In genomic region chr19:5554212-5554611, GRCm38 (mm10) we compare ENCODE assay signal across 18 mouse cellular contexts. TPM values are rescaled to one million over a fixed set of nuclear protein-coding genes. Genes with fewer than 3 reads are reported as not detected.
DNase-seq lines count a peak whose midpoint lies in the region; ATAC-seq and TF ChIP-seq lines count a peak whose summit lies in the region.
"Had no signal": no experiment of that assay in that cellular context is flagged by ENCODE, and none has a peak within 500 bp of the region (broad histone marks: within the 10 kb centered on the region; RNA-seq: fewer than 3 reads in every experiment).

No protein-coding gene starts in this region.

- H3K4me3 ChIP-seq in ES-E14 (ENCODE audit: insufficient read depth in 1 of 2, low read depth in 1 of 2, low read length in 2 of 2, poor library complexity in 1 of 2, severe bottlenecking in 1 of 2), result peak overlapping the region; percentile 43 to 46; a peak in 2 of 4 replicates
- H3K4me3 ChIP-seq: forebrain, embryonic 12.5 days; liver, embryonic 12.5 days had no signal

- peaks cover 2% of the 10 kb centered on the region; the same call in 1 of the 2 replicates for H3K36me3 ChIP-seq in ES-E14 (ENCODE audit: control insufficient read depth, insufficient read depth, low read length, poor library complexity, severe bottlenecking)
- H3K36me3 ChIP-seq: forebrain, embryonic 12.5 days; liver, embryonic 12.5 days had no signal

- no peak for DNase-seq in ES-E14 (ENCODE audit: low read depth, low spot score)
- peak; percentile 77 for DNase-seq in kidney, adult 18-20 months
- peak; percentile 87 to 88 for DNase-seq in kidney, postnatal 36 days
- peak; percentile 76 for DNase-seq in lung, postnatal 36 days
- DNase-seq in adrenal gland, adult 8-10 months, result no peak
- no peak for DNase-seq in spleen, postnatal 36 days (ENCODE audit: low spot score in 2 of 2)
- DNase-seq: adrenal gland, adult 2 months; cerebellum, postnatal 14 days; thymus, postnatal 25 days had no signal

- H3K9ac ChIP-seq in ES-E14 (ENCODE audit: insufficient read depth, low read depth, low read length, poor library complexity, severe bottlenecking), result peak overlapping the region; percentile 4; the same call in 1 of the 2 replicates
- H3K9ac ChIP-seq: forebrain, embryonic 12.5 days; liver, embryonic 12.5 days had no signal

- H3K4me1 ChIP-seq in ES-E14 (ENCODE audit: control insufficient read depth in 2 of 2, insufficient read depth in 2 of 2, low read length in 2 of 2, poor library complexity in 1 of 2), result peaks cover 6 to 19% of the 10 kb centered on the region in 2 experiments
- H3K4me1 ChIP-seq: forebrain, embryonic 12.5 days had no signal

- H3K9me3 ChIP-seq in ES-E14 (ENCODE audit: control insufficient read depth, insufficient read depth, low read depth, low read length), result no peaks in the 10 kb centered on the region
- H3K9me3 ChIP-seq: forebrain, embryonic 12.5 days; liver, embryonic 12.5 days had no signal

- in situ Hi-C loops in ES-E14 (cut with MboI; ENCODE audit: low sequenced_read_pairs in 2 of 2, unreplicated experiment in 2 of 2), result no loop called here

- H3K27ac ChIP-seq in ES-E14 (ENCODE audit: insufficient read depth, low read depth, low read length, poor library complexity, severe bottlenecking), result no peak overlapping the region
- H3K27ac ChIP-seq: forebrain, embryonic 12.5 days; liver, embryonic 12.5 days had no signal

- no peak for ATAC-seq in megakaryocyte progenitor cell, adult 5-6 weeks (replicated peaks; ENCODE audit: poor library complexity)
- no peak for ATAC-seq in CD4-positive, CD25-positive, alpha-beta regulatory T cell, adult 4 months
- ATAC-seq: liver, embryonic 12.5 days had no signal

TF ChIP-seq in ES-E14, 5 proteins besides CTCF, POLR2A, EP300 and RAD21:
- TF ChIP-seq HCFC1 (IDR thresholded peaks at IDR 0.05; ENCODE audit: borderline replicate concordance, insufficient read depth, low read length) (no peak), CHD2 (IDR thresholded peaks at IDR 0.05; ENCODE audit: low read depth, low read length) (no peak), MAFK (IDR thresholded peaks at IDR 0.05; ENCODE audit: insufficient read depth, low read depth, low read length) (no peak), ZNF384 (IDR thresholded peaks at IDR 0.05; ENCODE audit: low read depth, low read length) (no peak), ZC3H11A (IDR thresholded peaks at IDR 0.05; ENCODE audit: borderline replicate concordance, low read depth, low read length) (no peak)

RNA-seq across cellular contexts. Expression of gene Ovol1, which starts 6.2 kb away (rescaled TPM):
- 0.58 and 1.1 TPM in 2 replicates for total RNA-seq in ES-E14 (2012; rRNA removed)
- total RNA-seq in adrenal gland, adult 8-10 months (2022), result not detected
- not detected in 2 replicates for total RNA-seq in megakaryocyte progenitor cell, adult 5-6 weeks (2015)
- not detected in 2 replicates for total RNA-seq in megakaryocyte progenitor cell, adult 5-6 weeks (2017)
- not detected for polyA plus RNA-seq in CD4-positive, CD25-positive, alpha-beta regulatory T cell, adult 4 months (2017; shearing (Covaris generic))
- total RNA-seq: adrenal gland, adult 2 months; hematopoietic stem cell, adult 5-6 weeks; left cerebral cortex, postnatal 10 days had no signal
- polyA plus RNA-seq: adrenal gland, adult 2 months; liver, embryonic 12.5 days had no signal

RNA-seq across cellular contexts. Expression of gene Ap5b1, which starts 13.6 kb away (rescaled TPM):
- 6.4 and 9.5 TPM in 2 replicates for total RNA-seq in ES-E14 (2012; rRNA removed)
- total RNA-seq in adrenal gland, adult 8-10 months (2022), result 10 to 100 TPM; 10.8 to 15.7 (median 13.1) TPM
- 8.9 and 10.5 TPM in 2 replicates for total RNA-seq in megakaryocyte progenitor cell, adult 5-6 weeks (2015)
- 7.4 and 9.6 TPM in 2 replicates for total RNA-seq in megakaryocyte progenitor cell, adult 5-6 weeks (2017)
- polyA plus RNA-seq in CD4-positive, CD25-positive, alpha-beta regulatory T cell, adult 4 months (2017; shearing (Covaris generic)), result 1 to 10 TPM; 3.8 to 7.4 TPM

RNA-seq across cellular contexts. Expression of gene Snx32, which starts 43.9 kb away (rescaled TPM):
- 3.3 and 5.0 TPM in 2 replicates for total RNA-seq in ES-E14 (2012; rRNA removed)
- total RNA-seq in adrenal gland, adult 8-10 months (2022), result 10 to 100 TPM; 13.4 to 35.0 (median 23.9) TPM
- total RNA-seq in megakaryocyte progenitor cell, adult 5-6 weeks (2015), result 0.73 and 2.8 TPM in 2 replicates
- total RNA-seq in megakaryocyte progenitor cell, adult 5-6 weeks (2017), result 1.7 and 1.9 TPM in 2 replicates
- polyA plus RNA-seq in CD4-positive, CD25-positive, alpha-beta regulatory T cell, adult 4 months (2017; shearing (Covaris generic)), result 10 to 100 TPM; 20.2 to 23.6 TPM

RNA-seq across cellular contexts. Expression of gene Rnaseh2c, which starts 47.5 kb away (rescaled TPM):
- 87.9 and 99.5 TPM in 2 replicates for total RNA-seq in ES-E14 (2012; rRNA removed)
- total RNA-seq in adrenal gland, adult 8-10 months (2022), result 100 to 1,000 TPM; 123 to 156 (median 130) TPM
- total RNA-seq in megakaryocyte progenitor cell, adult 5-6 weeks (2015), result 80.3 and 150 TPM in 2 replicates
- 83.2 and 112 TPM in 2 replicates for total RNA-seq in megakaryocyte progenitor cell, adult 5-6 weeks (2017)
- 100 to 1,000 TPM in 1 of 2 experiments, 10 to 100 TPM in 1; 55.0 to 102 TPM for polyA plus RNA-seq in CD4-positive, CD25-positive, alpha-beta regulatory T cell, adult 4 months (2017; shearing (Covaris generic))

RNA-seq across cellular contexts. Expression of gene 1700020D05Rik, which starts 50.6 kb away (rescaled TPM):
- 1.7 and 1.8 TPM in 2 replicates for total RNA-seq in ES-E14 (2012; rRNA removed)
- 10 to 100 TPM in 1 of 4 experiments, 1 to 10 TPM in 3; 2.2 to 10.4 (median 5.4) TPM for total RNA-seq in adrenal gland, adult 8-10 months (2022)
- total RNA-seq in megakaryocyte progenitor cell, adult 5-6 weeks (2015), result 0.66 and 1.7 TPM in 2 replicates
- total RNA-seq in megakaryocyte progenitor cell, adult 5-6 weeks (2017), result 1.5 TPM in 1 of 2 replicates, not detected in the other
- not detected for polyA plus RNA-seq in CD4-positive, CD25-positive, alpha-beta regulatory T cell, adult 4 months (2017; shearing (Covaris generic))
- polyA plus RNA-seq: embryonic facial prominence, embryonic 11.5 days; heart, embryonic 11.5 days; liver, embryonic 12.5 days; midbrain, embryonic 11.5 days had no signal

Comparison
In these comparisons a context has a peak if more than half of its experiments do, and no peak if none do; other contexts are left out.
1. DNase-seq: peak in kidney, adult 18-20 months (single experiment), kidney, postnatal 36 days (2 of 2) and lung, postnatal 36 days (single experiment); none in ES-E14 (single experiment), adrenal gland, adult 8-10 months (single experiment) and spleen, postnatal 36 days (0 of 2).